Mouse (Mus musculus) monocyte, adult 2 months (primary cell): ENCODE data around the gene Slc36a1.

Experiments
- DNase-seq, 2 experiments: peaks; one replicate each; pipeline ENCODE4 v3.0.0; 2022; ENCODE audit warnings: low spot score in 2 of 2, low read depth in 1 of 2

Slc36a1 gene

GRCm38 (mm10) chr11:55265647-55266046 lies 61.5 kb downstream of the Slc36a1 start:
- no peak for DNase-seq

- no peak for DNase-seq
These were observed 64.4 kb downstream of the Slc36a1 start for GRCm38 (mm10) chr11:55268580-55268979.

- no peak for DNase-seq
These were observed 70.6 kb downstream of the Slc36a1 start for GRCm38 (mm10) chr11:55274756-55275155.
